Mouse (Mus musculus) MEL (cell line): Measurements from ENCODE around the gene Tmpo. TPM values are rescaled to one million over a fixed set of nuclear protein-coding genes. Genes with fewer than 3 reads are reported as not detected.

ENCODE experiments used
- DNase-seq: peaks from one replicate; pipeline ENCODE4 v3.0.0; 2011; ENCODE audit warnings: low read depth, low spot score
- H3K27ac ChIP-seq: 2 replicates; pipeline ENCODE4 v1.5.1; 2012; ENCODE audit warnings: low read depth, mild to moderate bottlenecking, control low read depth, low read length, moderate library complexity; ENCODE audit not compliant: control insufficient read depth
- H3K27me3 ChIP-seq, 2 experiments: fragments of 150-350 bp in 1 of 2; sonication (generic) in 1 of 2; 2 replicates each; pipeline ENCODE4 v1.6.1; 2012; ENCODE audit warnings: low read length in 2 of 2, mild to moderate bottlenecking in 2 of 2, improper control_type of control experiment in 1 of 2, moderate library complexity in 1 of 2; ENCODE audit not compliant: insufficient read depth in 2 of 2, control insufficient read depth in 1 of 2
- H3K36me3 ChIP-seq, 2 experiments: 2 replicates each; pipeline ENCODE4 v1.6.1; 2012 to 2014; ENCODE audit warnings: low read length in 2 of 2, improper control_type of control experiment in 1 of 2, inconsistent platforms in 1 of 2, mild to moderate bottlenecking in 1 of 2; ENCODE audit not compliant: insufficient read depth in 2 of 2, control insufficient read depth in 1 of 2
- H3K4me1 ChIP-seq, 2 experiments: fragments of 150-350 bp in 1 of 2; sonication (generic) in 1 of 2; 2 replicates each; pipeline ENCODE4 v1.6.1; 2012; ENCODE audit warnings: low read length in 2 of 2, improper control_type of control experiment in 1 of 2, mild to moderate bottlenecking in 1 of 2; ENCODE audit not compliant: insufficient read depth in 2 of 2, control insufficient read depth in 1 of 2
- H3K4me3 ChIP-seq, 2 experiments: fragments of 150-350 bp in 1 of 2; sonication (generic) in 1 of 2; 2 replicates each; pipeline ENCODE4 v1.5.1; 2012; ENCODE audit warnings: low read depth in 2 of 2, low read length in 2 of 2, mild to moderate bottlenecking in 2 of 2, moderate library complexity in 2 of 2, control low read depth in 1 of 2, improper control_type of control experiment in 1 of 2; ENCODE audit not compliant: control insufficient read depth in 1 of 2, insufficient read depth in 1 of 2
- H3K79me2 ChIP-seq: 2 replicates; pipeline ENCODE4 v1.6.1; 2012; ENCODE audit warnings: mild to moderate bottlenecking, low read length, moderate library complexity; ENCODE audit not compliant: control insufficient read depth, poor library complexity, insufficient read depth
- H3K9ac ChIP-seq: 2 replicates; pipeline ENCODE4 v1.6.1; 2012; ENCODE audit warnings: low read depth, mild to moderate bottlenecking, control low read depth, low read length, moderate library complexity; ENCODE audit not compliant: control insufficient read depth, poor library complexity, severe bottlenecking
- H3K9me3 ChIP-seq: fragments of 150-350 bp; sonication (generic); replicated peaks from 2 replicates; pipeline ENCODE4 v1.6.1; 2012; ENCODE audit warnings: mild to moderate bottlenecking, low read length, improper control_type of control experiment, moderate library complexity; ENCODE audit not compliant: insufficient read depth
- BHLHE40 ChIP-seq: IDR thresholded peaks from 2 replicates; pipeline ENCODE4 v1.6.1; 2012; ENCODE audit warnings: low read depth, mild to moderate bottlenecking, inconsistent platforms, low read length, improper control_type of control experiment, borderline replicate concordance
- CHD1 ChIP-seq: IDR thresholded peaks from 2 replicates; pipeline ENCODE4 v1.6.1; 2012; ENCODE audit warnings: low read depth, mild to moderate bottlenecking, inconsistent platforms, low read length, improper control_type of control experiment
- CHD2 ChIP-seq: IDR thresholded peaks from 2 replicates; pipeline ENCODE4 v1.6.1; 2011; ENCODE audit warnings: low read length, improper control_type of control experiment
- CTCF ChIP-seq, 3 experiments: IDR thresholded peaks in 2 of 3; conservative IDR thresholded peaks in 1 of 3; 2 replicates each; pipeline ENCODE4 v1.5.1; 2011 to 2012; ENCODE audit warnings: low read length in 3 of 3, low read depth in 2 of 3, mild to moderate bottlenecking in 2 of 3, improper control_type of control experiment in 1 of 3, inconsistent platforms in 1 of 3, mixed read lengths in 1 of 3, moderate library complexity in 1 of 3; ENCODE audit not compliant: control insufficient read depth in 1 of 3, insufficient read depth in 1 of 3, poor library complexity in 1 of 3, severe bottlenecking in 1 of 3
- E2F4 ChIP-seq: IDR thresholded peaks from 2 replicates; pipeline ENCODE4 v1.6.1; 2011; ENCODE audit warnings: low read depth, low read length, improper control_type of control experiment, borderline replicate concordance
- ELF1 ChIP-seq: IDR thresholded peaks from 2 replicates; pipeline ENCODE4 v1.6.1; 2014; ENCODE audit warnings: low read depth, mild to moderate bottlenecking, inconsistent platforms, low read length, improper control_type of control experiment, moderate library complexity
- EP300 ChIP-seq, 2 experiments: IDR thresholded peaks; 2 replicates each; pipeline ENCODE4 v1.6.1; 2011; ENCODE audit warnings: improper control_type of control experiment in 2 of 2, low read length in 2 of 2, low read depth in 1 of 2, mild to moderate bottlenecking in 1 of 2
- ETS1 ChIP-seq: IDR thresholded peaks from 2 replicates; pipeline ENCODE4 v1.6.1; 2012; ENCODE audit warnings: low read depth, mild to moderate bottlenecking, inconsistent platforms, low read length, improper control_type of control experiment, moderate library complexity
- GATA1 ChIP-seq: IDR thresholded peaks from 2 replicates; pipeline ENCODE4 v1.6.1; 2011; ENCODE audit warnings: low read depth, low read length, improper control_type of control experiment
- JUND ChIP-seq: IDR thresholded peaks from 2 replicates; pipeline ENCODE4 v1.6.1; 2011; ENCODE audit warnings: low read depth, mild to moderate bottlenecking, improper control_type of control experiment, low read length
- KAT2A ChIP-seq: conservative IDR thresholded peaks from 2 replicates; pipeline ENCODE4 v1.6.1; 2012; ENCODE audit warnings: low read depth, low read length, improper control_type of control experiment, inconsistent platforms
- MAFK ChIP-seq: IDR thresholded peaks from 2 replicates; pipeline ENCODE4 v1.6.1; 2011; ENCODE audit warnings: low read depth, mild to moderate bottlenecking, low read length, improper control_type of control experiment, borderline replicate concordance
- MAX ChIP-seq: IDR thresholded peaks from 2 replicates; pipeline ENCODE4 v1.6.1; 2011; ENCODE audit warnings: low read length, improper control_type of control experiment
- MAZ ChIP-seq: IDR thresholded peaks from 2 replicates; pipeline ENCODE4 v1.6.1; 2012; ENCODE audit warnings: low read depth, mild to moderate bottlenecking, inconsistent platforms, low read length, improper control_type of control experiment
- MEF2A ChIP-seq: IDR thresholded peaks from 2 replicates; pipeline ENCODE4 v1.6.1; 2014; ENCODE audit warnings: low read depth, mild to moderate bottlenecking, inconsistent platforms, low read length, improper control_type of control experiment; ENCODE audit not compliant: poor library complexity, insufficient replicate concordance, severe bottlenecking; ENCODE audit errors: extremely low read depth
- MXI1 ChIP-seq: IDR thresholded peaks from 2 replicates; pipeline ENCODE4 v1.6.1; 2011; ENCODE audit warnings: mild to moderate bottlenecking, low read depth, low read length, improper control_type of control experiment
- MYB ChIP-seq: IDR thresholded peaks from 2 replicates; pipeline ENCODE4 v1.6.1; 2011; ENCODE audit warnings: mild to moderate bottlenecking, low read depth, low read length, improper control_type of control experiment
- MYC ChIP-seq: IDR thresholded peaks from 2 replicates; pipeline ENCODE4 v1.6.1; 2011; ENCODE audit warnings: low read depth, mild to moderate bottlenecking, low read length, improper control_type of control experiment, moderate library complexity
- NELFE ChIP-seq: IDR thresholded peaks from 2 replicates; pipeline ENCODE4 v1.6.1; 2011; ENCODE audit warnings: low read depth, low read length, improper control_type of control experiment
- NRF1 ChIP-seq: IDR thresholded peaks from 2 replicates; pipeline ENCODE4 v1.6.1; 2014; ENCODE audit warnings: low read depth, mild to moderate bottlenecking, inconsistent platforms, low read length, improper control_type of control experiment, moderate library complexity; ENCODE audit not compliant: poor library complexity, insufficient read depth, severe bottlenecking
- POLR2A ChIP-seq, 2 experiments: IDR thresholded peaks; 2 replicates each; pipeline ENCODE4 v1.6.1; 2011 to 2012; ENCODE audit warnings: low read length in 2 of 2, mild to moderate bottlenecking in 2 of 2, control low read depth in 1 of 2, improper control_type of control experiment in 1 of 2, low read depth in 1 of 2, moderate library complexity in 1 of 2; ENCODE audit not compliant: control insufficient read depth in 1 of 2, insufficient read depth in 1 of 2, poor library complexity in 1 of 2
- POLR2AphosphoS2 ChIP-seq: IDR thresholded peaks from 2 replicates; pipeline ENCODE4 v1.6.1; 2011; ENCODE audit warnings: low read length, improper control_type of control experiment
- POLR2AphosphoS5 ChIP-seq: IDR thresholded peaks from 2 replicates; pipeline ENCODE4 v1.6.1; 2012; ENCODE audit warnings: low read depth, borderline replicate concordance, mild to moderate bottlenecking, inconsistent platforms, low read length, moderate library complexity, mixed read lengths
- RAD21 ChIP-seq: IDR thresholded peaks from 2 replicates; pipeline ENCODE4 v1.6.1; 2011; ENCODE audit warnings: mild to moderate bottlenecking, low read depth, low read length, improper control_type of control experiment
- RCOR1 ChIP-seq: IDR thresholded peaks from 2 replicates; pipeline ENCODE4 v1.6.1; 2012; ENCODE audit warnings: low read depth, mild to moderate bottlenecking, inconsistent platforms, low read length, improper control_type of control experiment
- SIN3A ChIP-seq: IDR thresholded peaks from 2 replicates; pipeline ENCODE4 v1.6.1; 2012; ENCODE audit warnings: low read length, improper control_type of control experiment, inconsistent platforms
- TBP ChIP-seq: IDR thresholded peaks from 2 replicates; pipeline ENCODE4 v1.8.0; 2011; ENCODE audit warnings: low read depth, low read length, improper control_type of control experiment
- TCF12 ChIP-seq: IDR thresholded peaks from 2 replicates; pipeline ENCODE4 v1.6.1; 2014; ENCODE audit warnings: low read depth, mild to moderate bottlenecking, inconsistent platforms, low read length, improper control_type of control experiment, moderate library complexity
- UBTF ChIP-seq: IDR thresholded peaks from 2 replicates; pipeline ENCODE4 v1.6.1; 2012; ENCODE audit warnings: low read depth, mild to moderate bottlenecking, inconsistent platforms, low read length, improper control_type of control experiment, moderate library complexity, borderline replicate concordance; ENCODE audit not compliant: insufficient read depth
- USF1 ChIP-seq: IDR thresholded peaks from 2 replicates; pipeline ENCODE4 v1.6.1; 2014; ENCODE audit warnings: low read depth, mild to moderate bottlenecking, inconsistent platforms, low read length, improper control_type of control experiment, moderate library complexity
- USF2 ChIP-seq, 2 experiments: IDR thresholded peaks; 2 replicates each; pipeline ENCODE4 v1.6.1; 2011 to 2012; ENCODE audit warnings: improper control_type of control experiment in 2 of 2, low read length in 2 of 2, borderline replicate concordance in 1 of 2, inconsistent platforms in 1 of 2, low read depth in 1 of 2, mild to moderate bottlenecking in 1 of 2; ENCODE audit not compliant: insufficient read depth in 1 of 2
- ZC3H11A ChIP-seq: IDR thresholded peaks from 2 replicates; pipeline ENCODE4 v1.6.1; 2012; ENCODE audit warnings: low read depth, mild to moderate bottlenecking, inconsistent platforms, low read length, improper control_type of control experiment
- ZKSCAN1 ChIP-seq: IDR thresholded peaks from 2 replicates; pipeline ENCODE4 v1.6.1; 2012; ENCODE audit warnings: low read depth, mild to moderate bottlenecking, inconsistent platforms, low read length, improper control_type of control experiment, moderate library complexity
- ZMIZ1 ChIP-seq: IDR thresholded peaks from 2 replicates; pipeline ENCODE4 v1.6.1; 2012; ENCODE audit warnings: low read depth, mild to moderate bottlenecking, inconsistent platforms, low read length, improper control_type of control experiment, moderate library complexity
- polyA plus RNA-seq, 2 experiments: library from polyadenylated mRNA; stranded (reverse) in 1 of 2; unstranded in 1 of 2; fragments of >175 nt in 1 of 2; fragments of >200 nt in 1 of 2; gene quantifications; 2 replicates each; pipeline versions ENCODE4 v1.2.1 to v1.2.4; 2012; ENCODE audit warnings: low replicate concordance in 2 of 2, low read depth in 1 of 2; ENCODE audit not compliant: insufficient read length in 2 of 2, insufficient read depth in 1 of 2, missing spikeins in 1 of 2
- total RNA-seq: library from RNA; depleted of rRNA; stranded (reverse); fragments of 300-350 nt; gene quantifications from 2 replicates; pipeline ENCODE4 v1.2.3, GENCODE M21; 2012

The Tmpo gene
- total and polyA plus RNA-seq, 3 experiments: 211 to 219 (median 215) TPM

- H3K9me3 ChIP-seq: no peaks in the 10 kb centered on the region
- TF ChIP-seq CHD1 (no peak), JUND (no peak), TCF12 (no peak), MAX (no peak), UBTF (no peak), GATA1 (peak; percentile 12; the same call in 1 of the 2 replicates), NELFE (no peak), CHD2 (no peak), TBP (peak; percentile 100), SIN3A (no peak), USF1 (no peak), ZMIZ1 (no peak), KAT2A (no peak), RCOR1 (no peak), USF2 (IDR thresholded peaks at IDR 0.05; ENCODE audit: borderline replicate concordance in 1 of 2, insufficient read depth in 1 of 2, low read depth in 1 of 2, low read length in 2 of 2) (no peak), MYC (no peak), EP300 (IDR thresholded peaks at IDR 0.05; ENCODE audit: low read depth in 1 of 2, low read length in 2 of 2) (no peak), NRF1 (no peak), POLR2AphosphoS5 (peak; percentile 68; the same call in 1 of the 2 replicates), ZKSCAN1 (no peak), BHLHE40 (no peak), MYB (no peak), E2F4 (no peak), POLR2A (IDR thresholded peaks at IDR 0.05; ENCODE audit: control insufficient read depth in 1 of 2, insufficient read depth in 1 of 2, low read depth in 1 of 2, low read length in 2 of 2, poor library complexity in 1 of 2) (peak; percentile 89 to 95), ZC3H11A (no peak), ETS1 (no peak), MXI1 (no peak), ELF1 (no peak), POLR2AphosphoS2 (no peak), MAFK (no peak), MEF2A (no peak), CTCF (IDR thresholded peaks at IDR 0.05 in 2 of 3, conservative IDR thresholded peaks at IDR 0.05 in 1 of 3; ENCODE audit: control insufficient read depth in 1 of 3, insufficient read depth in 1 of 3, low read depth in 2 of 3, low read length in 3 of 3, poor library complexity in 1 of 3, severe bottlenecking in 1 of 3) (0 out of 6 replicates have a peak, but pooled peaks of 1 of the 3 experiments have one; percentile 5), MAZ (no peak), RAD21 (no peak)
- TF ChIP-seq, all 39 proteins: peak for 5
- DNase-seq: peak; percentile 97
- H3K4me1 ChIP-seq: peaks cover 2 to 11% of the 10 kb centered on the region in 2 experiments; a peak in 3 of 4 replicates
- H3K79me2 ChIP-seq: peaks cover 3% of the 10 kb centered on the region; the same call in 1 of the 2 replicates
- peak overlapping the region; percentile 99 for H3K9ac ChIP-seq
- peaks cover 0 to 6% of the 10 kb centered on the region in 2 experiments; a peak in 1 of 4 replicates for H3K36me3 ChIP-seq
- H3K27me3 ChIP-seq: no peaks in the 10 kb centered on the region
- peak overlapping the region; percentile 53 to 79 for H3K4me3 ChIP-seq
- H3K27ac ChIP-seq: peak overlapping the region; percentile 100
These were observed 560 bp upstream of the Tmpo start for GRCm38 (mm10) chr10:91181461-91182288.
